Mouse (Mus musculus) kidney, postnatal 10 days (tissue): ENCODE data around the gene Dnah10.

Experiments used
- DNase-seq: peaks from one replicate; pipeline ENCODE4 v3.0.0; 2021; ENCODE audit warnings: mixed read lengths

The Dnah10 gene

DNA sequence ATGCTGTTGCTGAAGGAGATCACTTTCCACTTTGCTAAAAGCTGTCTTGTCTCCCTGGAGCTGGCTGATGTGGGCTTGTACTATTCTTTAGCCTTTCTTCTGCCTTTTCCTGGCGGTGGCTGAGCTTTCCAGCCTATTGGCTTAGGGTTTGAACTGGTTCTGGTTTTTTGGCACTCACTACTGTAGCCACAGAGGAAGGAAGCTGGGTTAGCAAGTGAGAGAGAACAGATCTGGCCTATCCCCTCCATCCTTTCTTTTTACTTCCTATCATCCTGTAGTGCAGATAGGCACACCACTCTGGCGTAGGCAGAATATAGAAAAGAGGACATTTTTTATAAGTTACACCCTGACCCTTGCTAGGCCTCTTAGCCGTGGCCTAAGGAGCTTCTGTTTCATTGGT is 148.2 kb downstream of the Dnah10 start:
- DNase-seq: no peak

DNA sequence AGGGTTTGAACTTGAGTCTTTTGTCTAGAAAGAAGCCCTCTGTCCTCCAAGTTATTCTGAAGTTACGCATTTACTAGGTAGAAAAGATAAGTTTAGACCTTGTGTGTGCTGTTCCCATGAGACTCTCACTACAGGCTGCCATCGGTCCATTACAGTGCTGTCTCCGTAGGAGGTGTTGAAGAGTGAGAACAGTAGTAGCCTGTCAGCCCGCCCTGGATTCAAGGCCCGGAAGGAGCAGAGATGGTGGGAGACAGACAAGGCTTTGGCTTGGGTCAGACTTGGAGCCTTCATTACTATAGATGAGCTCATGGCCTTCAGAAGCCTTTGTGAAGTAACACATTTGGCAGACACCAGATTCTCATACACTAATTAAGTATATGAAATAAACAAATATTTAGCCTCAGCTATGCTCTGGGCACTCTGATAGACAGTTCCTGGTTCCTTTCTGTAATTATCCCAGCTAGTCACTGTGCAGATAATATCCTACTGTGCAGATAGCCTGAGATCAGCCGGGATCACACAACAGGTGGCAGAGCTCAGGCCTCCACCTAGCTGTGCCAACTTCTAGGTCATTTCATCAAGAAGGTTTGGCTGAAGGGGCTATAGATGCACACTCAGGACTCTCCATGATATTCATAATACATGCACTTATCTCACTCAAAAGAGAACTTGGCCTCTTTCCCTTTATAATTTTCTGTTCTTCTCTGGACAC is 149.2 kb downstream of the Dnah10 start:
- no peak for DNase-seq

DNA sequence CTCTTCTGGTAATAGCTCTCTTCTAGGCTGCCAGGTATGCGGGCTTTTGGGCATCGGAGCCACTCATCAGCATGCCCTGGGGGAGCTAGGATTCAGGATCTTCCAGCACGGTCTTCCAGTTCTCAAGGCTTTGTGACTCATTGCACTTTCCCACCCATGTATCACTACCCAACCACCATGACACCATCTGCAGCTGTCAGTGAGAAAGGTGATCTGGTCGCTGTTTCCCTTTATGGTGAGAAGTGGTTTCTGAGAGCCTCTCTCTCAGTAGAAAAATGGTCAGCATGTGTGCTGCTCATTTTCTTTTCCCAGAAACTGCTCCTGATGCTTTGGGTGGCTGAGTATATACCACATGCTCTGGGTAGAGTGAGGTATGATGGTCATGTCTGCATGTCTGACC is 154.4 kb downstream of the Dnah10 start:
- DNase-seq: no peak

DNA sequence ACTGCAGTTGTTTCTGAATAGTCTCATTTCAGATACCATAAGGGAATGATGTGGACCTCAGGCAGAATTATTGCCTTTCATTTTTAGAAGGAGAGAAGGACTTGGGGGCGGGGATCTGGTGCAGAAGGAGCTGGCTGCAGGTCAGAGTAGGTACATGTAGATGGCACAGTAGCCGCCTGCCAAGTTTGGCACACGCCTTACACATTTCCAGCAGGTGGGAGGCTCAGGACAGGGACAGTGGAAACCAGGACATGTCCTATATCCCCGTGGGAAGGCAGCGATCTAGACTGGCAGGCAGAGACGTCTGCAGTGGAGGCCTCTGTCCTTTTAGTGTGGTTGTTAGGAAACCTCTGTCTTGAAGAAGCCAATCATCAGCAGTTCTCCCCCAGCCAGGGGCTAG is 154.9 kb downstream of the Dnah10 start:
- no peak for DNase-seq

DNA sequence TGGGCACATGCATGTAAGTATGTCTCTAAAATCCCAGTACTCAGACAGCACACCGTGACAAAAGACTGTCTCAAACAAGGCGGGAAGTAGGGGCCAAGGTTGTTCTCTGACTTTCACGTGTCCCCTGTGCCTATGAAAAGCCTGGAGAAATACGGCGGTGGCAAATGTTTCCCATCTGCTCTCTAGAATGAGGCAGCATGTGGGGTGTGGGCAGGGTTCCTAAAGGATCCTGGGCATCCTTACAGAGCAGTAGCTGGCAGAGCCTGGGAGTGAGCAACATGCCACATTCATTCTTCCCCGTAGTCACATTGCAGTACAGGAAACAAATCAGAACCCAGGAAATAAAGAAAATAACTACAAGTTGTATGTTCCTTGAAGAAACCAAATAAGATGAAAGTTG is 159.0 kb downstream of the Dnah10 start:
- DNase-seq: no peak
